Mouse (Mus musculus) gonadal fat pad, adult 2 months (tissue): ENCODE measurements around the gene Hirip3. TPM values are rescaled to one million over a fixed set of nuclear protein-coding genes. Genes with fewer than 3 reads are reported as not detected.

Experiments used
- DNase-seq: peaks from one replicate; pipeline ENCODE4 v3.0.0-alpha.2; 2012; ENCODE audit warnings: low read depth
- polyA plus RNA-seq: library from polyadenylated mRNA; depleted of rRNA; stranded (reverse); fragments of >200 nt; gene quantifications from 2 replicates; pipeline ENCODE4 v1.2.3, GENCODE M21; 2012; rRNA removed

Hirip3 gene
- polyA plus RNA-seq, 1 experiment = 3.2 TPM

DNA sequence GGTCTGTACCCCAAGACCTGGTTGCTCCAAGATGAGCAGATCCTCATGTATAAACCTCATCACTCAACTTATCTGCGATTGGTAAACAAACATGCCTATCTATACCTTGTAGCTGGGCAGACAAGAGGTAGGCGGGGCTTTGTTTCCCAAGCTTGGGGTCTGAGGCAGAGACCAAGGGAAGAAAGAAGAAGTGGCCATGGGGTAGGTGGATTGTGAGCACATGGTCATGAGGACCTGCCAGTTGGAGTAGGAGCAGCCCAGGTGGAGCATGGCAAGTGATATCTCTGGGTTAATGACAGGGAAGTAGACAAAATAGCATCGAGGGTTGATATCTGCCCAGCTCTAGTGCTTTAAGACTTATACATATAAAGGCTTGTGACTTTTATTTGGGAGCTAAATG, 53.1 kb downstream of the Hirip3 start:
- no peak for DNase-seq

Other genes with a start within 250 kb of the Hirip3 start
- 49.9 and 55.5 TPM in 2 replicates for gene Nupr1, start 231.1 kb upstream of the Hirip3 start, polyA plus RNA-seq
- gene Sgf29, start 212.7 kb upstream of the Hirip3 start, polyA plus RNA-seq = 25.4 and 48.2 TPM in 2 replicates
- 107 and 126 TPM in 2 replicates for gene Sult1a1, start 185.5 kb upstream of the Hirip3 start, polyA plus RNA-seq
- gene Bola2, start 166.6 kb upstream of the Hirip3 start, polyA plus RNA-seq = 70.6 and 75.0 TPM in 2 replicates
- 24.2 and 26.3 TPM in 2 replicates for gene Slx1b, start 166.2 kb upstream of the Hirip3 start, polyA plus RNA-seq
- gene Coro1a, start 154.2 kb upstream of the Hirip3 start, polyA plus RNA-seq = 38.2 and 61.2 TPM in 2 replicates
- 146 and 169 TPM in 2 replicates for gene Mapk3, start 102.4 kb upstream of the Hirip3 start, polyA plus RNA-seq
- gene Gdpd3, start 95.6 kb upstream of the Hirip3 start, polyA plus RNA-seq = 7.6 and 51.9 TPM in 2 replicates
- 212 and 269 TPM in 2 replicates for gene Ypel3, start 85.0 kb upstream of the Hirip3 start, polyA plus RNA-seq
- 1.9 and 2.1 TPM in 2 replicates for gene Tbx6, start 80.5 kb upstream of the Hirip3 start, polyA plus RNA-seq
- 129 and 161 TPM in 2 replicates for gene Ppp4c, start 69.5 kb upstream of the Hirip3 start, polyA plus RNA-seq
- 11.8 and 27.3 TPM in 2 replicates for gene Fam57b, start 64.3 kb upstream of the Hirip3 start, polyA plus RNA-seq
- not detected in 2 replicates for gene 4930451I11Rik, start 30.3 kb upstream of the Hirip3 start, polyA plus RNA-seq
- gene Doc2a, start 14.6 kb upstream of the Hirip3 start, polyA plus RNA-seq = 0.13 TPM in 1 of 2 replicates, not detected in the other
- 33.7 and 39.6 TPM in 2 replicates for gene Ino80e, start 405 bp downstream of the Hirip3 start, polyA plus RNA-seq
- gene Taok2, start 22.7 kb downstream of the Hirip3 start, polyA plus RNA-seq = 55.9 and 62.6 TPM in 2 replicates
- 88.1 and 102 TPM in 2 replicates for gene Tmem219, start 60.9 kb downstream of the Hirip3 start, polyA plus RNA-seq
- gene Kctd13, start 66.9 kb downstream of the Hirip3 start, polyA plus RNA-seq = 19.7 and 21.3 TPM in 2 replicates
- 0.26 and 0.32 TPM in 2 replicates for gene Asphd1, start 87.6 kb downstream of the Hirip3 start, polyA plus RNA-seq
- 2.5 and 2.8 TPM in 2 replicates for gene Sez6l2, start 88.6 kb downstream of the Hirip3 start, polyA plus RNA-seq
- 240 and 245 TPM in 2 replicates for gene Cdipt, start 113.9 kb downstream of the Hirip3 start, polyA plus RNA-seq
- 5.3 and 8.5 TPM in 2 replicates for gene Cdiptos, start 114.1 kb downstream of the Hirip3 start, polyA plus RNA-seq
- 84.9 and 85.3 TPM in 2 replicates for gene Mvp, start 152.6 kb downstream of the Hirip3 start, polyA plus RNA-seq
- gene Pagr1b, start 154.5 kb downstream of the Hirip3 start, polyA plus RNA-seq = 2.4 and 5.3 TPM in 2 replicates
- 6.9 and 8.0 TPM in 2 replicates for gene Pagr1a, start 155.4 kb downstream of the Hirip3 start, polyA plus RNA-seq
- gene Gm42742, start 159.1 kb downstream of the Hirip3 start, polyA plus RNA-seq = 19.8 and 21.2 TPM in 2 replicates
- gene Prrt2, start 159.2 kb downstream of the Hirip3 start, polyA plus RNA-seq = 7.3 and 8.9 TPM in 2 replicates
- gene Maz, start 165.1 kb downstream of the Hirip3 start, polyA plus RNA-seq = 80.5 and 81.9 TPM in 2 replicates
- 1.3 and 2.1 TPM in 2 replicates for gene Kif22, start 180.5 kb downstream of the Hirip3 start, polyA plus RNA-seq
- gene Zg16, start 225.4 kb downstream of the Hirip3 start, polyA plus RNA-seq = 0.86 and 1.5 TPM in 2 replicates
- gene AI467606, start 229.4 kb downstream of the Hirip3 start, polyA plus RNA-seq = 14.8 and 17.4 TPM in 2 replicates